Mouse (Mus musculus): ENCODE results near the gene Lkaaear1.
A peak's percentile ranks its signal among the peaks of the same experiment; 100 is the strongest.

The Lkaaear1 gene

DNA sequence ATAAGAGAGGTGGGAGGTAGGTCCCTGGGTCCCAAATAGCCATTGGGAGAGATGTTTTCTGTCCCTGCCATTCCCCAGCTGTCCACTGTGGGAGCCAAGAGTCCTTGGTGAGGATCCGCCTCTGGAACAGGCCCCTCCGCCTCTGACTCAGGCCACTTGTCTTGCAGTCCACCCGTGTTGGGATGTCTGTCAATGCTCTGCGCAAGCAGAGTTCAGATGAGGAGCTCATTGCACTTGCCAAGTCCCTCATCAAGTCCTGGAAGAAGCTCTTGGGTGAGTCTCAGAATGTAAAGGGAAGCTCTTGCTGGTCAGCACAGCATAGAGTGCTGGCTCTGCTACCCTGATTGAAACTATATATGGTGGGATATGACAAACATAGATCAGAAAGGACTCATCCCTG, 14.9 kb downstream of the Lkaaear1 start:
- DNase-seq (ENCODE audit: low read depth): no peak

DNA sequence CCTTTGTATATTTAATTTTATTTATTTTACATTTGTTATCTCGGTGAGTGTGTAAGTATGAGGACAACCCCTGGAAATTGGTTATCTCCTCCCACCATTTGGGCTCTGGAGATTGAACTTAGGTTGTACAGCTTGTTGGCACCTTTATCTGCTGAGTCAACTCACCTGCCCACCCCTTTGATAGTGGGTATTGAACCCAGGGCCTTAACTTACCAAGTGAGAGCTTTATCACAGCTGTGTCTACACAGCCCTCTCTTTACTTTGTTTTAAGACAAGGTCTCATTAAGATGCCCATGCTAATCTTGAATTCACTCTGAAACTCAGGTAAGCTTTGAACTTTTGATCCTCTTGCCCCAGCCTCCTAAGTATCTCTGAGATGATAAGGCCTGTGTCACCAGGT, 16.3 kb downstream of the Lkaaear1 start:
- DNase-seq (ENCODE audit: low read depth): no peak

DNA sequence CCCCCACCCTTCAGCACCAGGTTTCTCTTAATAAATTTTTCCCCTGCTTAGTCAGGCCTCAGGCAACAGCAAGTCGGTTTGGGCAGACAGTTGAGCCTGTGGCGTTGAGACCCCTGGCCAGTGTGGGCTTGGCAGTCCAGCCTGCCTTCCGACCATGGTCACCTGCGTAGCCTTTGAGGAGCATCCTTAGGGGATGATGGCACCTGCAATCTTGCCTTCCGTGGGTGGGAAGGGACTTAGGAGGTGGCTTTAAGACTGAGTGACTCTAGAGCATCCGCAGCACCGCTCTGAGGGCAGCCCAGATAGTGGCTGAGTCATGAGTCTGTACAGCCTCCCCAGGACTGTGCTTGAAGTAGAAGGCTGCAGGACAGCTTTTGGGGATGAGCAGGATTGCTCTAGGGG, 17.5 kb downstream of the Lkaaear1 start:
- DNase-seq (ENCODE audit: low read depth): no peak

DNA sequence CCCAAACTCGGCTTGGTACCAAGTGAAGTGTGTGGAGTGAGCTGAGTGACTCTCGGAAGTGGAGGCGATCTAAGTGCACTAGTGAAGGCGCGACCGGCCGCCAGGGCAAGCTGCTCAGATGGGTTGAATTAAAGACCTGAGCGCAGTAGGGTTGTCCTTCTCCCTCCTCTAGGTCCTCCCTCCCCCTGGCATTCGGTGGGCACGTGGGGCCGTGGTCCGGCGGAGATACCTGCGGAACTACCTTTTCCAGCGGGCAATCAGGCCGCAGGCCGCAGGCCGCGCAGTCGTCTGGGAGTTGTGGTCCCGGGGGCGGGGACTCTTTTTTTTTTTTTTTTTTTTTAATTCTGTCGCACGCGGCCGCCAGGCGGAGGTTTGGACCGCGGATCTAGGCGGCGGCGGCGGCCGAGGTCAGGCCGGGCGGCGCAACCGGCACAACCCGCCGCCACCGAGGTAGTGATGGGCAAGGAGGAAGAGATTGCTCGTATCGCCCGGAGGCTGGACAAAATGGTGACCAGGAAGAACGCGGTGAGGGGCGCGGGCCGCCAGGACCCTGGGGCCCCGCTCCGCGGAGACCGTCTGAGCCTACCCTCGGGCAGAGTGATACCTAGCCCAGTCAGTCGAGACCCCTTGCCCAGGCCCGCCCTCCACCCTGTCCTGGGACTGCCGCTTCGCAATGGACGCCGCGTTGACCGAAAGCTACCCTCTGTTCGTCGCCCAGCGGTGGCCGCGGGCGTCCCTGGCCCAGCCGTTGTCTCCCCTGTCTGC, 18.1 kb downstream of the Lkaaear1 start, which contains the start of gene Tcea2:
Gene Tcea2, plus strand, starts transcription at position 360 of the 765 bp plus-strand sequence.
- peak; percentile 58 for DNase-seq (ENCODE audit: low read depth)

DNA sequence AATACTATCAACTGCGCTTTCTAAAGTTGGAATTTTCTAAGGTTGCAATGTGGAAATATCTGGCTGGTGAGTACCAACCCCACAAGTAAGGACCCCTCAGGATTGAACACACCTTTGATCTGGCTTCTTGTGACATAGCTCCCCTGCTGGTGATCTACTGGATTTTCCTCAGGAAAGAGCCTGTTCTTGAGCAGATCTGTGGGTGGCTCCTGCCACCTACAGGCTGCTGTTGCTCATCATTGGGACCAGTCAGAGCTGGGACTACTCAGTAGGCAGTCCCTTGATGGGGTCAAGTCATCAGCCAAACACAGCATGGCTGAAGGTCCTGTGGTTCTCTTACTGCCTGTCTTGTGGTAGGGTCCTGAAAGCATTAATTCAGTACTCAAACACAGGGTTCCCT, 19.5 kb downstream of the Lkaaear1 start:
- peak; percentile 72 for DNase-seq (ENCODE audit: low read depth)

DNA sequence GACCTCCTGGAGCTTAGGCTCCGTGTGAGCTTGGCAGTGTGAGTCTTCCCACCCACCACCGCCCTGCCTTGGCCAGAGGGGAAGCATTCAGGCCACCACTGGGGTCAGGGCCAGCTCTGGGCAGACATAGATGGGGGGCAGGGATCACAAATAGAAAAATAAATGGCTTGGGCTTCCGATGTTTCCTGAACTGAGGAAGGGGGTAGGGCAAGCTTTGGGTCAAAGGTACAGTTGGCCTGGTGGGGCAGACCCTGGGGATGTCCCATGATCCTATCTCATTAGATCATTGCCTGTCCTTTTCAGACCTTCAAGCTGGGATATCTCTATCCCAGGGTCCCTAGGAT, 20.5 kb downstream of the Lkaaear1 start:
- DNase-seq (ENCODE audit: low read depth): no peak

DNA sequence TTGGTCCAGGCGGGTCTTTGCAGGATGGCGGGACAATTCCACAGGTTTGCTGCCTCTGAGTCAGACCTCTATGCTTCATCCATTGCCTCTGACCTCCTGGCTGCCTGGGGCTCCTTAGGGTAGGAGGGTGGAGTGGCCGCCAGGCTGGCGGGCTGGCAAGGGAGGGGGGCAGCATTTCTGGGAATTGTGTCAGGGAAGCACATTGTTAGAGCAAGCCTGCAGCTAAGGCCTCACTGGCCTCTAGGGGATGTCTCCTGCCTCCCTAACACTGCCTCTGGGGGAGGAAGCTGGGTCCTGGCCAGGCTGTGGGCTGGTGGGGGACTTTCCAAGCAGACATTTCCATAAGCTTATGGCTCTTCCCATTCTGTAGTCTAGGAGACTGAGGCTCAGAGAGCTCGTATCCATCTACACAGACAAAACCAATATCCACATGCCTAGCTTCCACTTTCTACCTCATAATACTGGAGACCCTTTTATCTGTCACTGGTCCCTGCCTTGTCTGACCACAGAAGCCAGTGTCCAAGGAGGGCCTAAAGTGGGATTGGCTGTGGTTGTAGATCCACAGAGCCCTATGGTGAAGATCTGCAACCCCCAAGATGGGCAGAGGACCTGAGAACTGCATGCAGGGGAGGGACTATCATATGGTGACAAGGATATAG, 21.0 kb downstream of the Lkaaear1 start:
- no peak for DNase-seq (ENCODE audit: low read depth)

DNA sequence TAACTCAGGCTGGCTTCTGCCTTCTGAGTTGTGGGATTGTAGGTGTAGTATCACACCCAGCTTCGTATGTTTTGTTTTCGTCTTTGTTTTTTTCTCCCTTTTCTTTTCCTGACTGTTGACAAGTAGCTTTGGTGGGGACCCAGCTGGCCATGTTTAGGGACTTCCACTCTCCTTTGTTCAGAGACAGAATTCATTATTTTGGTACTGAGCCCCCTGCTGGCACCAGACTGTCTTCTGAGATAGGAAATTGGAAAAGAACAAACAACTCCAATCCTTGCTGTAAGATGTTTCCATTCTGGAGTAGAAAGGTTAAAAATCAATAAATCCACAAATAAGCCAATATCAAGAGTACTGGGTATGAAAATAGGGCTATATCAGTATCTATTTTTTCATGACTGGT, 21.8 kb downstream of the Lkaaear1 start:
- DNase-seq (ENCODE audit: low read depth): no peak

DNA sequence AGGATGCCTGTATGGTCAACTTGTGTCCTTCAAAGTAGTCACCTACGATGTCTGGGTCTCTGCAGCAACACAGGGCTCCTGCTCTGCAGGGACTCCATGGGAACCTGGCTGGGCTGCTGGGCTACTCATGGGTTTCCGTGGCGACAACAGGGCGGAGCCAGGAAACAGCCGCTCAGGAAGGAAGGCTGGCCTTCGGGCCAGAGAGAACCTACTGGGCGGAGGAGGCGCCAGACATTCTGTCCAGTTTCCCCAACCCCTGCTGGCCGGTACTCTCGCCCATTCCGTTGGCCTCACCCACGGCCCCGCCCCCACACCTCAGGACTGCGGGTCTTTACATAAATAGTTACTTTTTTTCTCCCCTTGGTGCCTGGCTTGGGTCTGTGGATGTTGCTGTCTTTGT, 22.8 kb downstream of the Lkaaear1 start:
- DNase-seq (ENCODE audit: low read depth): no peak

DNA sequence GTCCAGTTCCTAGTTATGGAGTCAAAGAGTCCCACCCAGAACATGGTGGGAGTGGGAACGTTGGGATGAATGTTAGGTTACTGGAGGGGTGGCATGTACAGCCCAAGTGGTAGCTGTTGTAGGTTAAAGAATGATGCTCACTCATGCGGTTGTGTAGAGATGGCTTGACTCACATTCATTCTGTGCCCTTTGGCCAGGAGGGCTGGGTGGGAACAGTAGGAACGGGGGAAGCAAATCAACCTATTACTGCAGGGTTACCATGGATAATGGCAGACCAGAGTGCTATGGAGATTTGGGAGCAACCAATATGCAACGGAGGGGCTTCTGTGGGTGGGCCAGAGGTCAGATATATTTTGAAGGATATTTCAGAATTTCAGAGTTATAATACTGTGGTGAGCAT, 23.3 kb downstream of the Lkaaear1 start:
- no peak for DNase-seq (ENCODE audit: low read depth)

DNA sequence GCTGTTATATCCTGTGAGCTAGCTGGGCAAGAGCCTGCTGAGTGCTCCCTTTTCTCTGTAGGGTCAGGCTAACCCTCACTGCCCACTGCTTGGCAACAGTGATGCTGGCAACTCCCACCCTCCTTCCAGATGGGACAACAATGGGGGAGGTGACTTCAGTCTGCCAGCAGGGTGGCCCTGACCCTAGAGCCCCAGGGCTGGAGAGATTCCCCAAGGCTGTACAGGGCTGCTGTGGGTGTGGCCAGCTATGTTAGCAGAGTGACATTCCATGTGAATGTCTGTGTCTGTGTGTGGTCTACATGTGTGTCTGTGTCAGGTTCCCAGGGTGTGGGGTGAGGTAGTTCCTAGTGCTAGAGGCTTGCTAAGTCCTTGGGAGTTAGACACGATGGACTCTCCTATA, 24.7 kb downstream of the Lkaaear1 start:
- no peak for DNase-seq (ENCODE audit: low read depth)

DNA sequence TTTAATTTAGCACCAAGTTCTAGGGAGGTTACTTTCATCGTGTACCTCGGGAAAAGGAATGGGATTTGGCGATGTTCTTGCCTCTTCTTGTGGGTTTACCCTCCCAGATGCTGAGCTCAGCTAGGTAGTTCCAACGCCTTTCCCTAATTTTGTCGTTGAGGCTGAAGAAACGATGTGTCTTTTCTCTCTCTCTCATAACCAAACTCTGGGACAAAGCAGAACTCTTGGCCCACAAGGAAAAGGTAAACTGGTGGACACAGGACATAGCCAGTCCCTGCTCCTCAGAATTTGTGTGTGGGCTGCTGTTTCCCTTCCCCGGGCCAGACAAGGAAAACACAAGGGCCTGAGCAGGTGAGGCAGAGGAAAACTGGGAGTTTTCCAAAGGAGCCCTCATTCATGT, 26.3 kb downstream of the Lkaaear1 start:
- DNase-seq (ENCODE audit: low read depth): no peak

DNA sequence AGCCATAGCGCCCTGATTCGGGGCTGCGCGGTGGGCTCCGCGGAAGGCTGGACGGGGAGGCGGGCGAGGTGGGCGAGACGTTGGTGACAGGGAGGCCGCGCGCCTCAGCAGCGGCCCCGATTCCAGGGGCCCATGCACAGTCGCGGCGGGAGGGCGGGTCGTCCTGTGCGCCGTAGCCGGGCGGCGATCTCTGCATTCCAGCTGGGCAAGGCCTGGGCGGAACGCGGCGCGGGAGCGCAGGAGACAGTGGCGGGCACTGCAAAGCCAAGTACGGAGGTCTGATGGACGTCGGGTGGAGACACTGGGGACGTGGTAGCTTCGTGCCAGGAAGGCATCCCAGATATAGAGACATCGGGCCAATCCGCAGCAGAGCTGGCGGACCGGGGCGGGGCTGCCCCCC, 26.9 kb downstream of the Lkaaear1 start, which contains the start of gene Sox18:
Gene Sox18, minus strand, starts transcription at position 315 of the 400 bp plus-strand sequence.
- no peak for DNase-seq (ENCODE audit: low read depth)

DNA sequence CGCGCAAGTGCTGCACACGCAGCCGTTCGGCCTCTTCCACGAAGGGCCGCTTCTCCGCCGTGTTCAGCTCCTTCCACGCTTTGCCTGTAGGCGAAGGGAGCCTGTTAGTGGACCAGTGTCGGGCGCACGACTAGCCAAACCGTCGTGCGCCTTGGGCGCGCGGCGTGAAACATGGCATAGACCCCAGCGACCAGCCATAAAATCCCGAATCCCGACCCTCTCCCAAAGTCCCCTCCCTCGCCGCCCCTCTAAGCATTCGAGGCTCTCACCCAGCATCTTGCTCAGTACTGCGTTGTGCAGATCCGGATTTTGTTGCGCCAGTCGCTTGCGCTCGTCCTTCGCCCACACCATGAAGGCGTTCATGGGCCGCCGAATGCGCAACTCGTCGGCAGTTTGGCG, 27.3 kb downstream of the Lkaaear1 start:
- DNase-seq (ENCODE audit: low read depth): no peak

DNA sequence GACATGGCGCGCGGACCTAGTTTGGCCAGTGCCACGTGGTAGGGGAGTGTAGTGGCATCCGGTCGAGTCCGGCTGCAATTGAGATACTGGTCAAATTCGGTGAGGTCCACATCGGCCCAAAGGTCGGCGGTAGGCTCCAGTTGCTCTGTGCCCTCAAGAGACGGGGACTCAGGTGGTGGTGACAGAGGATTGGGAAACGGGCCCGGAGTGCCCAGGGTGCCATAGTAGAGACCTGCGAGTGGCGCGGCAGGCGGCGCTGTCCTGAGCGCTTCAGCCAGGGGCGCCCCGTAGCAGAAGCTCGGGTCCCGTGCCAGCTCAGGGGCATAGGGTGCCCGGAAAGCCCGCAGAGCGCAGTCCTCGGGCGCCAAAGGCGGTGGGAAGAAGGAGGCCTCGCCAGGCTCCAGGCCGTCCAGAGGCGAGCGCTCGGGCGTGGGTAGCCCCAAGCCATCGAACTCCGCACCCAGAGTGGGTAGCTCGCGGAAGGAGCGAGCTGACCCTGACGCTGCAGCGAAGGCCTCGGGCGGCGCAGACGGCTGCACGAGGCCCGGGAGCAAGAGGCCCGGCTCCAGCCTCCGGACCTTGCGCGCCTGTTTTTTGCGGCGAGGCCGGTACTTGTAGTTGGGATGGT, 27.8 kb downstream of the Lkaaear1 start:
- no peak for DNase-seq (ENCODE audit: low read depth)

DNA sequence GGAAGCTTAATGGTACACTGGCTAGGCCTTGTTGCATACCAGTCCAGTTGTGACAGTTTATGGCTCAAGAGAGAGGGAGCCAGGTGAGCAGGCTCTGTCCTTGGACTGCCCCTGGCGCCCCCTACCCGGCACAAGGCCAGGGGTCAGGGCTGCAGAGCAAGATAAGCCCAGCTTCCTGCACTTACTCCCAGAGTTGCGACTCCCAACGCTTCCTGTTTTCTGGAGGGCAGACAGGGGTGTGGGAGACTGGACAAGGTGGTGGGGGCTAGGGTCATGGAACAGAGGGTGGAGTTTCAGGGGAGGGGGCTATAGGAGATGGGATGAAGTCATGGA, 35.0 kb downstream of the Lkaaear1 start:
- DNase-seq (ENCODE audit: low read depth): no peak

DNA sequence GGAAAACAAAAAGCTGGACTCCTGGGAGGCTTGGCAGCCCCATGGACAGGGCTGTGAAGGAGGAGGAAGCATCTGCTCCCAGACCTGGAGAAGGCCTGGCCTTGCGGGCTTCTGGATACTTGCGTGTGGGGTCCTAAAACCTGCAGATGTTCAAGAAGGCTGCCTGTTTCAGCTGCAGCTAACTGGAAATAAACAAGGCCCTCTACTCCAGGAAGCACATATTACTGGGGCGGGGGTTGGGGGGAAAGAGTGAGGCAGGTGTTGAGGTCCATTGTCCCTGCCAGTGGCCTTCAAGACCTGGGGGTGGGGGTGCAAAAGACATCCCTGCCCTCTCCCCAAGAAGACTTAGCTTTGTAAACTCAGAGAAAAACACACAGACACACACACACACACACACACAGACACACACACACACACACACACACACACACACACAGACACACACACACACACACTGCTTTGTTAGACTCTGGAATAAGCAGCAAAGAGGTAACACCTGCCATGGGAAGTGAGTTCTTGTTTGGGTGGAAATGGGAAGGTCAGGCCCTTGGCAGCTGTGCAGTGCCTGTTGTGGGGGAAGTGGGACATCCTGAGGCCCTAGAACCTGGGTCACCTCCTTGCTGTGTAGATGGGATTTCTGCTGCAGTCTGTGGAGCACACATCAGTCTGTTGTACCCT, 35.5 kb downstream of the Lkaaear1 start:
- no peak for DNase-seq (ENCODE audit: low read depth)

DNA sequence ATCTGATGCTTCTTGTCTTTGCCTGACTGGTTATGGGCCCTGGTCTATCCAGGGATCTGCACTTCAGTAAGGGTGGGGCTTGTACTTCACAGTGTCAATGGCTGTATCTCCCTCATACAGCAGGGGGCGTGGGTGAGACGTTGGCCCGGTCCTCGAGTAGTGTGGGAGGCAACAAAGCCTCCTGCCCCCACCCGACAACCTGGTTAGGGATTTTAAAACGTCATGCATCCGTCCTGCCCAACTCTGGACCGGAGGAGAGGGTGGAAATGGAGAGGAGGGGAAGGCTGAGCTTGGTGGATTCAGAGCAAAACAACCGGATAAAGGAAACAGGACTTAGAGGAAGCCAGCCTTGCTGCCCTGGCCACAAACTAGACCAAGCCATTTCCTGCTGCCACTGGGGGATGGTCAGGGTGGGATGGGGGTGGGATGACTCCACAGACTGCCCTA, 38.6 kb downstream of the Lkaaear1 start:
- DNase-seq (ENCODE audit: low read depth): peak; percentile 67

DNA sequence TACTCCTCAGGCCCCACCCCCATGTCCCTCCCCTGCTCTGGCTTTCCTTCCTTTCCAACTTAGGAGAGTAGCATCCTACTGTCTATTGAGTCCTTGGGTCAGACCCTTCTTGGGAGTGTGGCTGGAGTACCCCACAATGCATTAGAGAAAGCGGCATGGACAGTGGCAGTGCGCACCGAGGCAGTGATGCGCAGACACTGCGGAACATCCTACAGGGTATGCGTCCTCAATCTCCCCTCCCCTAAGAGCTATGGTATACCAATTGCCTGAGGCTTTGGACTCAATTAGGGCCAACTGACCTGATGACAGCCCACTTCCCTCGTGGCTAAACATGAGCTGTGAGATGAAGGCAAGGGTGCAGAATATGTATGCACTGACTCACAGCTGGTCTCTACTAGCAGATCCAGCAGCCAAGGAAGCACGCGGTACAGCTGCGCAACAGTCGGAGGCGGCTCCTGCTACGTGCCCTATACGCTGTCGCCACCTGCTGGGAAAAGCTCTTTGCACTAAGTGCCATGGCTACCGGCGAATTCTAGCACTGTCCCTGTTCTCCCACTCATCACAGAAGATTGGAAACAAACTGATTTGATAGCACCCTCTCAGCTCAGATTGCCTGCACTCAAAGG, 39.2 kb downstream of the Lkaaear1 start:
- DNase-seq (ENCODE audit: low read depth): peak; percentile 53

DNA sequence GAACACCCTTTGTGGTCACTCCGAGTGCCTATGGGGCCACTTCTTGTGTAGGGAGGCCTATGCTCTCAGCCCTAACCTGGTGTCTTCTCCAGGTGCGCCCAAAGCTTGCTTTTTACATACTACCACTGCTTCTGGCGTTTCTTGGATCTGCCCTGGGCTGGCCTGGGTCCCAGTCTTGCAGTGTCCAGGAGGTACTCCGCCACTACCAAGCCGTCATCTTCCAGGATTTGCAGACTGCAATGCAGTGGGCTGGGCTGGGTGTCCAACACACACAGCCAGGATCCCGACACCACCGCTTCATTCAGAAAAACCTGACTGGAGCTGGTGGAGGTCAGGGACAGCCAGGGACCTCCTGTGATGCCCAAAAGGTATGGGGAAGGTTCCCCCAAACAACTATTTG, 39.7 kb downstream of the Lkaaear1 start:
- DNase-seq (ENCODE audit: low read depth): no peak

DNA sequence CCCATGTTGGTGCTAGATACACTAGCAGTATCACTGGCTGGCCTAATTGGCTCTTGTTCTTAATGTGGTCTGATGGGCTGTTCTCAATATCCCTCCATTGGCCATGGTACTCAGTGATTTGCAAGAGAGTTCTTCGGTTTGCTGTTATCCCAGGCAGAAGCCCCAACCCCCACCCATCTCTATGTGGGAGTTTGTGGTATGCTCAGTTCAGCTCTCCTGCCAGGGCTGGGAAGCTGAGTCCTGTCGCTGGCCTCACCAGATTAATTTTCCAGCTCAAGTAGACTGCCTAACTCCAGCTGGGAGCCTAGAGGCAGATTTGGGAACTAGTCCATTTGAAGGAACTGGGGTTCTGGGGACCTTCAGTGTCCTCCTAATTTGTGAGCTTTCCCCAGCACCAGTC, 40.8 kb downstream of the Lkaaear1 start:
- no peak for DNase-seq (ENCODE audit: low read depth)

DNA sequence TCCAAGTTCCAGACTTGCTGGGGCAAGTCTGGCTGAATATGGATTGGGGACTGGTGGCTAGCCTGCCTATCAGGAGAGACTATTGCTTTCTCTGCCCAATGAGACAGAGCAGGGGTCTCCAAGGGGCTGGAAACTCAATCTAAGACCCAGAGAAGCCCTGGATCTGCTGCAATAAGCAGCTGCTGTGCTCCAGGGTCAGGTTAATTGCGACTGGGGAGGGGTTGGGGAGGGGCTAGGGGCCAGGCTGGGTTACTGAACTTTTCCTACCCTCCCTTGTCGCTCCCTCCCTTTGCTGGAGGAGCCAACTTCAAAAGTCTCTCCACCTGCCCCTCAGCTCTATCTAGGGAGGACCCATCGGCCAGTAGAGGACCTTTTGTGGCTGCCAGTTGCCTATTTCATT, 41.5 kb downstream of the Lkaaear1 start, which contains the start of gene Gm29797:
Gene Gm29797, plus strand, starts transcription at position 301 of the 400 bp plus-strand sequence.
- DNase-seq (ENCODE audit: low read depth): no peak

Measured in c-Kit-positive CD71-positive TER-119-negative erythroid progenitor cells, embryonic 14.5 days (primary cell).